Mouse (Mus musculus) heart, adult 2 months (tissue): Measurements from ENCODE around the gene Stx8. TPM values are rescaled to one million over a fixed set of nuclear protein-coding genes. Genes with fewer than 3 reads are reported as not detected.

ENCODE experiments used
- DNase-seq, 2 experiments: peaks; one replicate each; pipeline ENCODE4 v3.0.0; 2021
- H3K27ac ChIP-seq: fragments of 200-600 bp; 2 replicates; pipeline ENCODE4 v1.8.1; 2022
- H3K27me3 ChIP-seq: fragments of 200-500 bp; 2 replicates; pipeline ENCODE4 v1.6.1; 2012; ENCODE audit warnings: mild to moderate bottlenecking, low read length, inconsistent platforms, mixed read lengths; ENCODE audit not compliant: control insufficient read depth, insufficient read depth
- H3K36me3 ChIP-seq: fragments of 200-500 bp; 2 replicates; pipeline ENCODE4 v1.6.1; 2012; ENCODE audit warnings: low read length, inconsistent platforms; ENCODE audit not compliant: control insufficient read depth, insufficient read depth
- H3K4me1 ChIP-seq: fragments of 200-500 bp; 2 replicates; pipeline ENCODE4 v1.6.1; 2011; ENCODE audit warnings: low read length; ENCODE audit not compliant: control insufficient read depth, insufficient read depth
- H3K4me3 ChIP-seq: fragments of 200-600 bp; 2 replicates; pipeline ENCODE4 v1.8.1; 2022
- H3K79me2 ChIP-seq: fragments of 200-500 bp; replicated peaks from 2 replicates; pipeline ENCODE4 v1.6.1; 2012; ENCODE audit warnings: mild to moderate bottlenecking, inconsistent platforms, low read length, moderate library complexity, mixed read lengths; ENCODE audit not compliant: control insufficient read depth, insufficient read depth
- H3K9ac ChIP-seq: fragments of 200-500 bp; 2 replicates; pipeline ENCODE4 v1.6.1; 2012; ENCODE audit warnings: low read depth, mild to moderate bottlenecking, control low read depth, inconsistent platforms, low read length, mixed read lengths
- CTCF ChIP-seq: fragments of 200-600 bp; IDR thresholded peaks from 2 replicates; pipeline ENCODE4 v1.8.1; 2022; ENCODE audit warnings: antibody characterized with exemption, mild to moderate bottlenecking, moderate library complexity
- EP300 ChIP-seq: fragments of 200-500 bp; IDR thresholded peaks from 2 replicates; pipeline ENCODE4 v1.6.1; 2011; ENCODE audit warnings: low read depth, low read length, control low read depth; ENCODE audit not compliant: insufficient read depth
- POLR2A ChIP-seq: fragments of 200-500 bp; IDR thresholded peaks from 2 replicates; pipeline ENCODE4 v1.6.1; 2011; ENCODE audit warnings: mild to moderate bottlenecking, low read depth, low read length, control low read depth; ENCODE audit not compliant: insufficient read depth
- WGBS: fragments of 180-500 bp; shearing (Covaris S2); methylation state at CpG from one replicate; pipeline ENCODE4 v1.1.7; 2018; 5-methylcytosine and 5-hydroxymethylcytosine counted together
- intact Hi-C: fragments of 180-260 bp; cut with DNase I; formaldehyde crosslinking; loops from one replicate; pipeline ENCODE4 v1.15.1; 2025
- polyA plus RNA-seq: library from polyadenylated mRNA; depleted of rRNA; stranded (reverse); fragments of >200 nt; gene quantifications from 2 replicates; pipeline ENCODE4 v1.2.3, GENCODE M21; 2012
- total RNA-seq, 2 experiments: library from RNA; stranded (reverse); gene quantifications; 2 replicates each; pipeline ENCODE4 v1.2.3; 2021

Gene Stx8
- total and polyA plus RNA-seq, 3 experiments = 6.7 to 29.1 (median 22.6) TPM

DNA sequence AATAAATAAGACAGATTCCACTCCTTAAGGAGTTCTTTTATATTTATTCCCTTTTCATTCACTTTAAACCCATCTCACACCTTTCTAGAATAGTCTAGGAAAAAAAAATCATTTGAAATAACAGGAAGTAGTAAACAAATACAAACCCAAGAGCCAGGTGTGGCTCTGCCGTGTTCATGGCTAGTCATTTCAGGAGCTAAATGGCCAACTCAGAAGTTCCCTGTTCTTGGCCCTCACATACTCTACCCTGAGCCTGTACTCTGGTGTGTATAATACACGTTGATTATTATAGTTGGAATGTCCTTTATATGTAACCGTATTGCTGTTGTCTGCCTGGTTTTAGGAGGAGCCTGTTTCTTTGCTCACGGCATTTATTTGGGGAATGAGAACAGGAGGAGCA, 152.7 kb downstream of the Stx8 start:
- Histone ChIP-seq H3K27me3 (no peaks in the 10 kb centered on the region), H3K27ac (no peak overlapping the region), H3K36me3 (no peaks in the 10 kb centered on the region), H3K9ac (no peak overlapping the region), H3K4me3 (no peak overlapping the region), H3K4me1 (no peaks in the 10 kb centered on the region), H3K79me2 (no peaks in the 10 kb centered on the region)
- intact Hi-C loops = loop anchor here (10.0 kb wide), 1 partner anchor 114 kb away; no protein-coding TSS in a partner anchor
- DNase-seq = no peak
- no peak for TF ChIP-seq CTCF
- TF ChIP-seq POLR2A = no peak
- TF ChIP-seq EP300 = no peak
- WGBS = 85% methylated on average over 4 of the region's 4 CpGs

GRCm38 (mm10) chr11:68119136-68119535, 153.1 kb downstream of the Stx8 start:
- no peak for DNase-seq
- Histone ChIP-seq H3K27ac (no peak overlapping the region), H3K9ac (no peak overlapping the region), H3K79me2 (no peaks in the 10 kb centered on the region), H3K4me1 (no peaks in the 10 kb centered on the region), H3K4me3 (no peak overlapping the region), H3K36me3 (no peaks in the 10 kb centered on the region), H3K27me3 (no peaks in the 10 kb centered on the region)
- intact Hi-C loops = loop anchor here (10.0 kb wide), 1 partner anchor 114 kb away; no protein-coding TSS in a partner anchor
- WGBS = 77% methylated on average over 13 of the region's 13 CpGs
- TF ChIP-seq POLR2A (no peak), EP300 (no peak), CTCF (no peak)

DNA sequence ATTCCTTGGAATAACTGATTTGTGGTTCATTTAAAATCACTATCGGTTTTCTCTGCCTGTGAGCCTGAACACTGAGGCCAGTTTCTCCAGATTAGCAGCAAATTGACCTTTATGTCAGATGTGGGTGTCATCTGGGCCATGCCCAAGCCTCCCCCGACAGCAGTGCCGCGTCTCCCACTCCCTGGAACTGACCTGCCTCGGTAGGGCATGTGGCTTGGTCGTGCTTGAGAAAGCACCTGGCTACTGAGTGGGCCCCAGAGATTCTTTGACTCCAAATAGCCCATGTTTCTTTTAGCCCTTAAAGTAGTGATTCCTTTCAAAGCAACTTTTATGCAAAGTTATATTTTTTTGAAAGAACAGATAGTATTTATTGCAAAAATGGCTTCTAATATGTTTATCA, 155.3 kb downstream of the Stx8 start:
- 71% methylated on average over 6 of the region's 6 CpGs for WGBS
- TF ChIP-seq EP300 = no peak
- Histone ChIP-seq H3K4me1 (no peaks in the 10 kb centered on the region), H3K36me3 (no peaks in the 10 kb centered on the region), H3K79me2 (no peaks in the 10 kb centered on the region), H3K9ac (no peak overlapping the region), H3K27me3 (no peaks in the 10 kb centered on the region), H3K4me3 (no peak overlapping the region), H3K27ac (no peak overlapping the region)
- DNase-seq = no peak
- intact Hi-C loops = no loop called here

- H3K9ac ChIP-seq = no peak overlapping the region
- WGBS = 90% methylated on average over 6 of the region's 6 CpGs
Observed at GRCm38 (mm10) chr11:68121660-68122059, 155.7 kb downstream of the Stx8 start.

DNA sequence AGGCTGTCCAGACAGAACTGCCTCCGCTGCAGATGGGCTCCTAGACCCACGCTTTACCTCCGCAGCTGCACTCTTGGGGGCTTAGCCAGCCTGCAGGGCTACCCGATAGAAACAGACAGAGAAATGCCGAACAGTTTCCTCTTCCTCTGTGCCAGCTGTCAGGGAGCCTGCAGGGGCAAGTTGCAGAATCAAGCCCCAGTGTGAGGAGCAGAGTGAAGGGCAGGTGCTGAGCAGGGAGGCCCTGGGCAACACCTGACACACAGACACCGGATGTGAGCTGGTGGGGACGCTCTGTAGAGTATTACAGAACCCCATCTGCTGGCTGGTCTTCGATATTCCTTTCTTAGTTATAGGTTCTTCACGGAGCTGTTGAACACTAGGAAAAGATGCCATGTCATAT, 160.1 kb downstream of the Stx8 start:
- no peak overlapping the region for H3K27ac ChIP-seq
- H3K4me3 ChIP-seq = no peak overlapping the region
- H3K79me2 ChIP-seq = no peaks in the 10 kb centered on the region
- no peak for DNase-seq
- no peaks in the 10 kb centered on the region for H3K36me3 ChIP-seq
- intact Hi-C loops = no loop called here
- WGBS = 86% methylated on average over 9 of the region's 9 CpGs
- no peaks in the 10 kb centered on the region for H3K27me3 ChIP-seq
- H3K4me1 ChIP-seq = no peaks in the 10 kb centered on the region
- no peak overlapping the region for H3K9ac ChIP-seq
- TF ChIP-seq POLR2A = no peak
- TF ChIP-seq EP300 = no peak
- no peak for TF ChIP-seq CTCF

More at GRCm38 (mm10) chr11:68121660-68122059, 155.7 kb downstream of the Stx8 start:
- no peaks in the 10 kb centered on the region for H3K79me2 ChIP-seq
- H3K4me3 ChIP-seq = no peak overlapping the region
- H3K27ac ChIP-seq = no peak overlapping the region
- DNase-seq = no peak
- no peaks in the 10 kb centered on the region for H3K36me3 ChIP-seq
- intact Hi-C loops = no loop called here
- TF ChIP-seq POLR2A (no peak), CTCF (no peak), EP300 (no peak)
- H3K4me1 ChIP-seq = no peaks in the 10 kb centered on the region
- H3K27me3 ChIP-seq = no peaks in the 10 kb centered on the region

DNA sequence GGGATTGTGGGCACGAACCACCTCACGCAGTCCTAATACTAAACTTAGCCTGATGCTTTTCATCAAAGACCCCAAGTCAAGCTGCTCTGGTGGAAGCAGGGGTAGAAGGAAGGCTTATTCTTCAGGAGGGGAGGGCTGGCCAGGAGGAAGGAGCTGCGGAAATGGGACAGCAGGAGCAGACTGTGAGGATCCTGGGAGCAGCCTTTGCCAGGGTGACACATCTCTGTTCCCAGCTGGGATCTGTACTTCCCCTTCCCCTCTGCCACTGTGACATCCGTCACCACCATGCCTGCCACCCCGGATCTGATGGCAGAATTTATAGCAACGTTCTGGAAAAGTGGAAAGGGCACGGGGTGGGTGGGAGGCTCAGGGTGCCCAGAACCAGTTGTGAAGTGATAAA, 168.5 kb downstream of the Stx8 start:
- Histone ChIP-seq H3K27me3 (no peaks in the 10 kb centered on the region), H3K27ac (no peak overlapping the region), H3K9ac (no peak overlapping the region), H3K79me2 (no peaks in the 10 kb centered on the region), H3K4me3 (no peak overlapping the region), H3K4me1 (no peaks in the 10 kb centered on the region), H3K36me3 (no peaks in the 10 kb centered on the region)
- DNase-seq = no peak
- WGBS = 70% methylated on average over 7 of the region's 7 CpGs
- intact Hi-C loops = no loop called here
- TF ChIP-seq CTCF (no peak), EP300 (no peak), POLR2A (no peak)
